Mouse (Mus musculus): Measurements from ENCODE around the gene Trpc2.

DNA sequence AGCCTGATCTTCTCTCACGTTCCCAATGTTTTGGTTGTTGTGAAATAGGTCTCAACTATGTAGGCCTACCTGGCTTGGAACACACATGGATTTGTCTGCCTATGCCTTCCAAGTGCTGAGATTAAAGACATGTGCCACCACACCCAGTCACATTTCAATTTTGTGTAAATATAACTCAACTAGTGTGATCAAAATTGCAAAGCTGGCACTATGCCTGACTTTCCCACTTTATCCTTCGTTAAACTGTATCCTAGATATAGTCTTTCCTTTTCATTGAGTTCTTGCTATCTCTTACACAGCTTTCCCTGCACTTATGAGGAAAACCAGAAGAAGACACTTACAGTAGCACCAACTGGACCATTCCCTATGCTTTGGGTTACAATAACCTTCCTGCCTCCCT, 47.4 kb upstream of the Trpc2 start:
- TF ChIP-seq CTCF (IDR thresholded peaks at IDR 0.05; ENCODE audit: low read depth): no peak
- TF ChIP-seq EP300 (IDR thresholded peaks at IDR 0.05; ENCODE audit: low read depth): no peak
